Comparison of ENCODE assay signal across 10 mouse cellular contexts in genomic region chr7:107592641-107593040, GRCm38 (mm10). TPM values are rescaled to one million over a fixed set of nuclear protein-coding genes. Genes with fewer than 3 reads are reported as not detected.
DNase-seq lines count a peak whose midpoint lies in the region; ATAC-seq lines count a peak whose summit lies in the region.
"Had no signal": no experiment of that assay in that cellular context is flagged by ENCODE, and none has a peak within 500 bp of the region (broad histone marks: within the 10 kb centered on the region; RNA-seq: fewer than 3 reads in every experiment).

No protein-coding gene starts in this region.

- intact Hi-C loops in gastrocnemius, postnatal 36 days (cut with DNase I), result no loop called here

- H3K9ac ChIP-seq in midbrain, embryonic 11.5 days (ENCODE audit: low read length), result no peak overlapping the region
- H3K9ac ChIP-seq in midbrain, embryonic 15.5 days, result no peak overlapping the region
- H3K9ac ChIP-seq in limb, embryonic 15.5 days, result no peak overlapping the region
- H3K9ac ChIP-seq in kidney, embryonic 15.5 days, result no peak overlapping the region
- H3K9ac ChIP-seq in kidney, embryonic 16.5 days (replicated peaks; ENCODE audit: low read length), result no peak overlapping the region

- peak; percentile 4 to 18 for DNase-seq in frontal cortex, adult 2 months (ENCODE audit: extremely low spot score in 1 of 2, low spot score in 1 of 2)
- DNase-seq in frontal cortex, postnatal 14 days (ENCODE audit: low spot score in 2 of 2), result no peak
- peak; percentile 78 for DNase-seq in midbrain, embryonic 11.5 days (ENCODE audit: low spot score, missing footprints)
- DNase-seq in gastrocnemius, postnatal 36 days, result peak; percentile 20 to 27
- DNase-seq: liver had no signal

- no peak overlapping the region for H3K27ac ChIP-seq in midbrain, embryonic 11.5 days (ENCODE audit: low read depth, low read length)
- no peak overlapping the region for H3K27ac ChIP-seq in midbrain, embryonic 15.5 days
- H3K27ac ChIP-seq in limb, embryonic 15.5 days, result no peak overlapping the region
- no peak overlapping the region for H3K27ac ChIP-seq in kidney, embryonic 15.5 days
- H3K27ac ChIP-seq in kidney, embryonic 16.5 days (ENCODE audit: low read length), result no peak overlapping the region

- no peaks in the 10 kb centered on the region for H3K9me3 ChIP-seq in midbrain, embryonic 11.5 days (ENCODE audit: control insufficient read depth, low read length)
- no peaks in the 10 kb centered on the region for H3K9me3 ChIP-seq in midbrain, embryonic 15.5 days
- no peaks in the 10 kb centered on the region for H3K9me3 ChIP-seq in limb, embryonic 15.5 days
- H3K9me3 ChIP-seq in kidney, embryonic 15.5 days (replicated peaks), result no peaks in the 10 kb centered on the region
- no peaks in the 10 kb centered on the region for H3K9me3 ChIP-seq in kidney, embryonic 16.5 days (ENCODE audit: low read length)

- 62% methylated on average over 2 of the region's 2 CpGs for WGBS in midbrain, embryonic 11.5 days
- 22% methylated on average over 2 of the region's 2 CpGs for WGBS in midbrain, embryonic 15.5 days
- WGBS in limb, embryonic 15.5 days, result 39% methylated on average over 2 of the region's 2 CpGs
- 49% methylated on average over 2 of the region's 2 CpGs for WGBS in kidney, embryonic 15.5 days
- 38% methylated on average over 2 of the region's 2 CpGs for WGBS in kidney, embryonic 16.5 days

- H3K4me1 ChIP-seq in midbrain, embryonic 11.5 days (ENCODE audit: control insufficient read depth, insufficient read depth, low read length), result peaks cover 3% of the 10 kb centered on the region; the same call in 1 of the 2 replicates
- peaks cover 10% of the 10 kb centered on the region for H3K4me1 ChIP-seq in midbrain, embryonic 15.5 days
- H3K4me1 ChIP-seq in limb, embryonic 15.5 days, result peaks cover 14% of the 10 kb centered on the region
- H3K4me1 ChIP-seq in kidney, embryonic 15.5 days, result peaks cover 15% of the 10 kb centered on the region
- H3K4me1 ChIP-seq in kidney, embryonic 16.5 days (ENCODE audit: insufficient read depth, low read length), result peaks cover 3% of the 10 kb centered on the region; the same call in 1 of the 2 replicates

- H3K27me3 ChIP-seq in midbrain, embryonic 11.5 days (ENCODE audit: control insufficient read depth, insufficient read depth, low read length), result no peaks in the 10 kb centered on the region
- no peaks in the 10 kb centered on the region; the same call in 1 of the 2 replicates for H3K27me3 ChIP-seq in midbrain, embryonic 15.5 days (replicated peaks)
- H3K27me3 ChIP-seq in limb, embryonic 15.5 days, result no peaks in the 10 kb centered on the region
- no peaks in the 10 kb centered on the region for H3K27me3 ChIP-seq in kidney, embryonic 15.5 days
- no peaks in the 10 kb centered on the region for H3K27me3 ChIP-seq in kidney, embryonic 16.5 days (ENCODE audit: insufficient read depth, low read length)

- H3K4me3 ChIP-seq in midbrain, embryonic 11.5 days (ENCODE audit: low read depth, low read length), result no peak overlapping the region
- H3K4me3 ChIP-seq in midbrain, embryonic 15.5 days, result no peak overlapping the region
- H3K4me3 ChIP-seq in limb, embryonic 15.5 days, result no peak overlapping the region
- H3K4me3 ChIP-seq in kidney, embryonic 15.5 days (replicated peaks), result no peak overlapping the region
- no peak overlapping the region for H3K4me3 ChIP-seq in kidney, embryonic 16.5 days (ENCODE audit: low read length)

- no peak for ATAC-seq in midbrain, embryonic 11.5 days (ENCODE audit: low FRiP score)
- ATAC-seq in midbrain, embryonic 15.5 days (replicated peaks), result no peak; the same call in 1 of the 2 replicates
- peak; percentile 64; the same call in 1 of the 2 replicates for ATAC-seq in limb, embryonic 15.5 days (ENCODE audit: insufficient number of reproducible peaks, low FRiP score, low TSS enrichment, low read depth)
- no peak for ATAC-seq in kidney, embryonic 15.5 days (replicated peaks; ENCODE audit: low FRiP score)
- ATAC-seq in kidney, embryonic 16.5 days (ENCODE audit: low FRiP score, low TSS enrichment), result no peak

- no peaks in the 10 kb centered on the region for H3K36me3 ChIP-seq in midbrain, embryonic 11.5 days (ENCODE audit: control insufficient read depth, insufficient read depth, low read length)
- H3K36me3 ChIP-seq in midbrain, embryonic 15.5 days (replicated peaks), result no peaks in the 10 kb centered on the region
- peaks cover 10% of the 10 kb centered on the region; the same call in 1 of the 2 replicates for H3K36me3 ChIP-seq in limb, embryonic 15.5 days
- peaks cover 12% of the 10 kb centered on the region for H3K36me3 ChIP-seq in kidney, embryonic 15.5 days
- H3K36me3 ChIP-seq in kidney, embryonic 16.5 days (ENCODE audit: insufficient read depth, low read length), result peaks cover 6% of the 10 kb centered on the region; the same call in 1 of the 2 replicates

- H3K4me2 ChIP-seq in midbrain, embryonic 11.5 days, result no peak overlapping the region
- no peak overlapping the region for H3K4me2 ChIP-seq in midbrain, embryonic 15.5 days
- H3K4me2 ChIP-seq in limb, embryonic 15.5 days, result no peak overlapping the region
- no peak overlapping the region for H3K4me2 ChIP-seq in kidney, embryonic 15.5 days
- H3K4me2 ChIP-seq in kidney, embryonic 16.5 days (replicated peaks; ENCODE audit: low read depth, low read length), result no peak overlapping the region

RNA-seq across cellular contexts. Expression of gene Ppfibp2, which starts 2.4 kb away (rescaled TPM):
- polyA plus RNA-seq in frontal cortex, adult 2 months (2012; rRNA removed), result 6.7 and 8.0 TPM in 2 replicates
- polyA plus RNA-seq in midbrain, embryonic 11.5 days (2014; fragmentation: Nextera tagmentation; extraction: Ambion mirVana), result 2.9 and 3.5 TPM in 2 replicates
- polyA plus RNA-seq in midbrain, embryonic 15.5 days (2015; fragmentation: Nextera tagmentation; extraction: Ambion mirVana), result 1.5 and 1.7 TPM in 2 replicates
- total RNA-seq in gastrocnemius, postnatal 36 days (2021), result 10 to 100 TPM in 1 of 2 experiments, 1 to 10 TPM in 1; 9.4 to 12.0 TPM
- polyA plus RNA-seq in limb, embryonic 15.5 days (2015; fragmentation: Nextera tagmentation; extraction: Ambion mirVana), result 18.2 and 21.2 TPM in 2 replicates
- polyA plus RNA-seq in kidney, embryonic 15.5 days (2015; fragmentation: Nextera tagmentation; extraction: Ambion mirVana), result 5.6 and 6.2 TPM in 2 replicates
- polyA plus RNA-seq in kidney, embryonic 16.5 days (2015; fragmentation: Nextera tagmentation; extraction: Ambion mirVana), result 6.4 and 7.1 TPM in 2 replicates

RNA-seq across cellular contexts. Expression of gene Olfml1, which starts 25.4 kb away (rescaled TPM):
- 10.2 and 10.8 TPM in 2 replicates for polyA plus RNA-seq in frontal cortex, adult 2 months (2012; rRNA removed)
- polyA plus RNA-seq in midbrain, embryonic 11.5 days (2014; fragmentation: Nextera tagmentation; extraction: Ambion mirVana), result 6.8 and 8.2 TPM in 2 replicates
- 3.1 and 4.6 TPM in 2 replicates for polyA plus RNA-seq in midbrain, embryonic 15.5 days (2015; fragmentation: Nextera tagmentation; extraction: Ambion mirVana)
- total RNA-seq in gastrocnemius, postnatal 36 days (2021), result 1 to 10 TPM; 1.8 to 2.3 TPM
- 36.3 and 37.9 TPM in 2 replicates for polyA plus RNA-seq in limb, embryonic 15.5 days (2015; fragmentation: Nextera tagmentation; extraction: Ambion mirVana)
- polyA plus RNA-seq in kidney, embryonic 15.5 days (2015; fragmentation: Nextera tagmentation; extraction: Ambion mirVana), result 24.1 and 26.1 TPM in 2 replicates
- polyA plus RNA-seq in kidney, embryonic 16.5 days (2015; fragmentation: Nextera tagmentation; extraction: Ambion mirVana), result 24.3 and 26.4 TPM in 2 replicates
- total RNA-seq: hematopoietic stem cell, adult 5-6 weeks had no signal

RNA-seq across cellular contexts. Expression of gene 5330417H12Rik, which starts 32.3 kb away (rescaled TPM):
- not detected in 2 replicates for polyA plus RNA-seq in frontal cortex, adult 2 months (2012; rRNA removed)
- polyA plus RNA-seq in midbrain, embryonic 11.5 days (2014; fragmentation: Nextera tagmentation; extraction: Ambion mirVana), result not detected in 2 replicates
- not detected in 2 replicates for polyA plus RNA-seq in midbrain, embryonic 15.5 days (2015; fragmentation: Nextera tagmentation; extraction: Ambion mirVana)
- not detected for total RNA-seq in gastrocnemius, postnatal 36 days (2021)
- polyA plus RNA-seq in limb, embryonic 15.5 days (2015; fragmentation: Nextera tagmentation; extraction: Ambion mirVana), result not detected in 2 replicates
- not detected in 2 replicates for polyA plus RNA-seq in kidney, embryonic 15.5 days (2015; fragmentation: Nextera tagmentation; extraction: Ambion mirVana)
- polyA plus RNA-seq in kidney, embryonic 16.5 days (2015; fragmentation: Nextera tagmentation; extraction: Ambion mirVana), result not detected in 2 replicates
- total RNA-seq: hematopoietic stem cell, adult 5-6 weeks had no signal

Comparison
In these comparisons a context has a peak if more than half of its experiments do, and no peak if none do; other contexts are left out.
1. DNase-seq: peak in frontal cortex, adult 2 months (2 of 2), midbrain, embryonic 11.5 days (single experiment) and gastrocnemius, postnatal 36 days (2 of 2); none in frontal cortex, postnatal 14 days (0 of 2).